Mouse (Mus musculus) cortical plate, adult 2 months (tissue): ENCODE data around the gene Pgam2.

ENCODE experiments used
- CTCF ChIP-seq: fragments of 200-500 bp; IDR thresholded peaks from 2 replicates; pipeline ENCODE4 v1.5.1; 2011; ENCODE audit warnings: mild to moderate bottlenecking, control low read depth, low read length; ENCODE audit not compliant: insufficient read depth; ENCODE audit errors: extremely low read depth
- POLR2A ChIP-seq: fragments of 200-500 bp; IDR thresholded peaks from 2 replicates; pipeline ENCODE4 v1.6.1; 2011; ENCODE audit warnings: mild to moderate bottlenecking, low read length, control low read depth; ENCODE audit not compliant: insufficient read depth; ENCODE audit errors: extremely low read depth

DNA sequence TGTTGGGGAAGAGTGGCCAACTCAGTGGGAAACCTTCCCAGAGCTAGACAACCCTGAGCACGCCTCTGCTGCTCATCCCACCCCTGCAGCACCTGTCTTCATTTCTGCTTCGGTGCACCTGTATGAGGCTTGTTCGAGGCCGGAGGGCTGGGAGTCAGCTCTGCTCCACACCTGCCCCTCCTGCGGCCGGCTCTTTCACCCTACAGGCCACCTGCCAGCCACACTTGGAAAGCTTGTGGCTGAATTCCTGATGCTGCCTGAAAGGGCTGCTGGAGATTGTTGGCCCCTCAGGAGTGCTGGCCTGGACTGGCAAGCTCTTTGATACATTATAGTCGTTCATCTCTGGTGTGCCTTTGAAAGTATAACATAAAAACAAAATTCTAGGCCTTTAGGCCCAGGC lies 36.8 kb upstream of the Pgam2 start:
- TF ChIP-seq CTCF (no peak), POLR2A (no peak)
